Mouse (Mus musculus) MEL (cell line): ENCODE results near the gene Kcnk2. TPM values are rescaled to one million over a fixed set of nuclear protein-coding genes. Genes with fewer than 3 reads are reported as not detected.

Experiments
- DNase-seq: peaks from one replicate; pipeline ENCODE4 v3.0.0; 2011; ENCODE audit warnings: low read depth, low spot score
- H3K27ac ChIP-seq: 2 replicates; pipeline ENCODE4 v1.5.1; 2012; ENCODE audit warnings: low read depth, mild to moderate bottlenecking, control low read depth, low read length, moderate library complexity; ENCODE audit not compliant: control insufficient read depth
- H3K27me3 ChIP-seq, 2 experiments: fragments of 150-350 bp in 1 of 2; sonication (generic) in 1 of 2; 2 replicates each; pipeline ENCODE4 v1.6.1; 2012; ENCODE audit warnings: low read length in 2 of 2, mild to moderate bottlenecking in 2 of 2, improper control_type of control experiment in 1 of 2, moderate library complexity in 1 of 2; ENCODE audit not compliant: insufficient read depth in 2 of 2, control insufficient read depth in 1 of 2
- H3K36me3 ChIP-seq, 2 experiments: 2 replicates each; pipeline ENCODE4 v1.6.1; 2012 to 2014; ENCODE audit warnings: low read length in 2 of 2, improper control_type of control experiment in 1 of 2, inconsistent platforms in 1 of 2, mild to moderate bottlenecking in 1 of 2; ENCODE audit not compliant: insufficient read depth in 2 of 2, control insufficient read depth in 1 of 2
- H3K4me1 ChIP-seq, 2 experiments: fragments of 150-350 bp in 1 of 2; sonication (generic) in 1 of 2; 2 replicates each; pipeline ENCODE4 v1.6.1; 2012; ENCODE audit warnings: low read length in 2 of 2, improper control_type of control experiment in 1 of 2, mild to moderate bottlenecking in 1 of 2; ENCODE audit not compliant: insufficient read depth in 2 of 2, control insufficient read depth in 1 of 2
- H3K4me3 ChIP-seq, 2 experiments: fragments of 150-350 bp in 1 of 2; sonication (generic) in 1 of 2; 2 replicates each; pipeline ENCODE4 v1.5.1; 2012; ENCODE audit warnings: low read depth in 2 of 2, low read length in 2 of 2, mild to moderate bottlenecking in 2 of 2, moderate library complexity in 2 of 2, control low read depth in 1 of 2, improper control_type of control experiment in 1 of 2; ENCODE audit not compliant: control insufficient read depth in 1 of 2, insufficient read depth in 1 of 2
- H3K79me2 ChIP-seq: 2 replicates; pipeline ENCODE4 v1.6.1; 2012; ENCODE audit warnings: mild to moderate bottlenecking, low read length, moderate library complexity; ENCODE audit not compliant: control insufficient read depth, poor library complexity, insufficient read depth
- H3K9ac ChIP-seq: 2 replicates; pipeline ENCODE4 v1.6.1; 2012; ENCODE audit warnings: low read depth, mild to moderate bottlenecking, control low read depth, low read length, moderate library complexity; ENCODE audit not compliant: control insufficient read depth, poor library complexity, severe bottlenecking
- H3K9me3 ChIP-seq: fragments of 150-350 bp; sonication (generic); replicated peaks from 2 replicates; pipeline ENCODE4 v1.6.1; 2012; ENCODE audit warnings: mild to moderate bottlenecking, low read length, improper control_type of control experiment, moderate library complexity; ENCODE audit not compliant: insufficient read depth
- GABPA ChIP-seq: IDR thresholded peaks from 2 replicates; pipeline ENCODE4 v1.6.1; 2012; ENCODE audit warnings: low read depth, mild to moderate bottlenecking, inconsistent platforms, low read length, improper control_type of control experiment, moderate library complexity
- GATA1 ChIP-seq: IDR thresholded peaks from 2 replicates; pipeline ENCODE4 v1.6.1; 2011; ENCODE audit warnings: low read depth, low read length, improper control_type of control experiment
- HCFC1 ChIP-seq: IDR thresholded peaks from 2 replicates; pipeline ENCODE4 v1.6.1; 2012; ENCODE audit warnings: low read depth, mild to moderate bottlenecking, inconsistent platforms, low read length, improper control_type of control experiment, moderate library complexity
- MAFK ChIP-seq: IDR thresholded peaks from 2 replicates; pipeline ENCODE4 v1.6.1; 2011; ENCODE audit warnings: low read depth, mild to moderate bottlenecking, low read length, improper control_type of control experiment, borderline replicate concordance
- MAX ChIP-seq: IDR thresholded peaks from 2 replicates; pipeline ENCODE4 v1.6.1; 2011; ENCODE audit warnings: low read length, improper control_type of control experiment
- MAZ ChIP-seq: IDR thresholded peaks from 2 replicates; pipeline ENCODE4 v1.6.1; 2012; ENCODE audit warnings: low read depth, mild to moderate bottlenecking, inconsistent platforms, low read length, improper control_type of control experiment
- MEF2A ChIP-seq: IDR thresholded peaks from 2 replicates; pipeline ENCODE4 v1.6.1; 2014; ENCODE audit warnings: low read depth, mild to moderate bottlenecking, inconsistent platforms, low read length, improper control_type of control experiment; ENCODE audit not compliant: poor library complexity, insufficient replicate concordance, severe bottlenecking; ENCODE audit errors: extremely low read depth
- MXI1 ChIP-seq: IDR thresholded peaks from 2 replicates; pipeline ENCODE4 v1.6.1; 2011; ENCODE audit warnings: mild to moderate bottlenecking, low read depth, low read length, improper control_type of control experiment
- NELFE ChIP-seq: IDR thresholded peaks from 2 replicates; pipeline ENCODE4 v1.6.1; 2011; ENCODE audit warnings: low read depth, low read length, improper control_type of control experiment
- NRF1 ChIP-seq: IDR thresholded peaks from 2 replicates; pipeline ENCODE4 v1.6.1; 2014; ENCODE audit warnings: low read depth, mild to moderate bottlenecking, inconsistent platforms, low read length, improper control_type of control experiment, moderate library complexity; ENCODE audit not compliant: poor library complexity, insufficient read depth, severe bottlenecking
- POLR2AphosphoS5 ChIP-seq: IDR thresholded peaks from 2 replicates; pipeline ENCODE4 v1.6.1; 2012; ENCODE audit warnings: low read depth, borderline replicate concordance, mild to moderate bottlenecking, inconsistent platforms, low read length, moderate library complexity, mixed read lengths
- RAD21 ChIP-seq: IDR thresholded peaks from 2 replicates; pipeline ENCODE4 v1.6.1; 2011; ENCODE audit warnings: mild to moderate bottlenecking, low read depth, low read length, improper control_type of control experiment
- SIN3A ChIP-seq: IDR thresholded peaks from 2 replicates; pipeline ENCODE4 v1.6.1; 2012; ENCODE audit warnings: low read length, improper control_type of control experiment, inconsistent platforms
- SMC3 ChIP-seq: IDR thresholded peaks from 2 replicates; pipeline ENCODE4 v1.6.1; 2011; ENCODE audit warnings: low read depth, low read length, improper control_type of control experiment
- USF1 ChIP-seq: IDR thresholded peaks from 2 replicates; pipeline ENCODE4 v1.6.1; 2014; ENCODE audit warnings: low read depth, mild to moderate bottlenecking, inconsistent platforms, low read length, improper control_type of control experiment, moderate library complexity
- ZMIZ1 ChIP-seq: IDR thresholded peaks from 2 replicates; pipeline ENCODE4 v1.6.1; 2012; ENCODE audit warnings: low read depth, mild to moderate bottlenecking, inconsistent platforms, low read length, improper control_type of control experiment, moderate library complexity
- polyA plus RNA-seq, 2 experiments: library from polyadenylated mRNA; stranded (reverse) in 1 of 2; unstranded in 1 of 2; fragments of >175 nt in 1 of 2; fragments of >200 nt in 1 of 2; gene quantifications; 2 replicates each; pipeline versions ENCODE4 v1.2.1 to v1.2.4; 2012; ENCODE audit warnings: low replicate concordance in 2 of 2, low read depth in 1 of 2; ENCODE audit not compliant: insufficient read length in 2 of 2, insufficient read depth in 1 of 2, missing spikeins in 1 of 2
- total RNA-seq: library from RNA; depleted of rRNA; stranded (reverse); fragments of 300-350 nt; gene quantifications from 2 replicates; pipeline ENCODE4 v1.2.3, GENCODE M21; 2012

Gene Kcnk2
- total and polyA plus RNA-seq, 3 experiments: not detected

GRCm38 (mm10) chr1:189349205-189349604, 52.9 kb downstream of the Kcnk2 start:
- Histone ChIP-seq H3K79me2 (no peaks in the 10 kb centered on the region), H3K4me1 (no peaks in the 10 kb centered on the region), H3K27ac (no peak overlapping the region), H3K4me3 (no peak overlapping the region), H3K9ac (no peak overlapping the region)
- DNase-seq: peak; percentile 4
- TF ChIP-seq SMC3: 0 out of 2 replicates have a peak, but pooled peaks have one; percentile 11
- TF ChIP-seq GABPA: no peak
- TF ChIP-seq SIN3A: no peak
- TF ChIP-seq, all 39 proteins: peak for 1
- Histone ChIP-seq H3K36me3 (no peaks in the 10 kb centered on the region), H3K27me3 (no peaks in the 10 kb centered on the region), H3K9me3 (no peaks in the 10 kb centered on the region)

- no peaks in the 10 kb centered on the region for H3K27me3 ChIP-seq
- no peak overlapping the region for H3K9ac ChIP-seq
- no peak overlapping the region for H3K4me3 ChIP-seq
- no peaks in the 10 kb centered on the region for H3K79me2 ChIP-seq
- H3K9me3 ChIP-seq: no peaks in the 10 kb centered on the region
- no peak overlapping the region for H3K27ac ChIP-seq
- no peaks in the 10 kb centered on the region for H3K36me3 ChIP-seq
- H3K4me1 ChIP-seq: no peaks in the 10 kb centered on the region
- DNase-seq: no peak
- TF ChIP-seq MAFK: no peak
- TF ChIP-seq GABPA: no peak
- no peak for TF ChIP-seq ZMIZ1
- TF ChIP-seq MAX: no peak
- TF ChIP-seq MXI1: no peak
- no peak for TF ChIP-seq USF1
- no peak for TF ChIP-seq NELFE
- no peak for TF ChIP-seq MAZ
- no peak for TF ChIP-seq GATA1
- TF ChIP-seq HCFC1: no peak
- no peak for TF ChIP-seq NRF1
- TF ChIP-seq, all 39 proteins: peak for 0
Measured at GRCm38 (mm10) chr1:189345166-189345565, 56.9 kb downstream of the Kcnk2 start.

GRCm38 (mm10) chr1:189343301-189344251, 58.5 kb downstream of the Kcnk2 start:
- Histone ChIP-seq H3K4me1 (no peaks in the 10 kb centered on the region), H3K4me3 (no peak overlapping the region), H3K27me3 (no peaks in the 10 kb centered on the region), H3K9ac (no peak overlapping the region), H3K36me3 (no peaks in the 10 kb centered on the region), H3K79me2 (no peaks in the 10 kb centered on the region), H3K27ac (no peak overlapping the region), H3K9me3 (no peaks in the 10 kb centered on the region)
- DNase-seq: no peak
- TF ChIP-seq NELFE (no peak), MEF2A (no peak), RAD21 (no peak), GATA1 (no peak), POLR2AphosphoS5 (no peak)
